Mouse (Mus musculus): ENCODE measurements around the gene Sprr2h. TPM values are rescaled to one million over a fixed set of nuclear protein-coding genes. Genes with fewer than 3 reads are reported as not detected.

Gene Sprr2h
- total and polyA plus RNA-seq, 3 experiments: not detected

DNA sequence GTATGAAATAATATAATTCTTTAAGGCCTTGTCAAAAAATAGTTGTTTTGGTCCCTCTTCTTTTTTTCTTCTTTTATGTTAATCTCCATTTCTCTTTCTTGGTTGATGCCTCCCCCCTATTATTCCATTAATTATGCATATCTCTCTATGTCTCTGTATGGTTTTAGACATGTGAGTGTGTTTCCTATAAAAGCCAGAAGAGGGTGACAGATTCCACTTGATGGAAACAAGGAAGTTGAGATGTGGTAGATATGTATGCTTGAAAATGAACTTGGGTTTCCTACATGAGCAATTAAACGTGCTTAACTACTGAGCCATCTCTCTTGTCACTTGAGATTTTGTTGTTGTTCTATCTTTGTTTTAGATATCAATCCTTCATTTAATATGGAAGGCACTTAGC is 8.8 kb downstream of the Sprr2h start:
- peak; percentile 4 for DNase-seq (ENCODE audit: low read depth, low spot score)
- Histone ChIP-seq H3K27me3 (ENCODE audit: control insufficient read depth in 1 of 2, insufficient read depth in 2 of 2, low read length in 2 of 2) (no peaks in the 10 kb centered on the region), H3K36me3 (ENCODE audit: control insufficient read depth in 1 of 2, insufficient read depth in 2 of 2, low read length in 2 of 2) (no peaks in the 10 kb centered on the region), H3K4me3 (ENCODE audit: control insufficient read depth in 1 of 2, insufficient read depth in 1 of 2, low read depth in 2 of 2, low read length in 2 of 2) (no peak overlapping the region), H3K9me3 (replicated peaks; ENCODE audit: insufficient read depth, low read length) (no peaks in the 10 kb centered on the region; the same call in 1 of the 2 replicates), H3K79me2 (ENCODE audit: control insufficient read depth, insufficient read depth, low read length, poor library complexity) (no peaks in the 10 kb centered on the region), H3K27ac (ENCODE audit: control insufficient read depth, low read depth, low read length) (no peak overlapping the region), H3K9ac (ENCODE audit: control insufficient read depth, low read depth, low read length, poor library complexity, severe bottlenecking) (no peak overlapping the region), H3K4me1 (ENCODE audit: control insufficient read depth in 1 of 2, insufficient read depth in 2 of 2, low read length in 2 of 2) (no peaks in the 10 kb centered on the region)
- no peak for TF ChIP-seq UBTF (IDR thresholded peaks at IDR 0.05; ENCODE audit: borderline replicate concordance, insufficient read depth, low read depth, low read length)
- TF ChIP-seq RAD21 (IDR thresholded peaks at IDR 0.05; ENCODE audit: low read depth, low read length): peak; percentile 30
- peak in 1 of 3 experiments; percentile 16; a peak in 1 of 6 replicates for TF ChIP-seq CTCF (IDR thresholded peaks at IDR 0.05 in 2 of 3, conservative IDR thresholded peaks at IDR 0.05 in 1 of 3; ENCODE audit: control insufficient read depth in 1 of 3, insufficient read depth in 1 of 3, low read depth in 2 of 3, low read length in 3 of 3, poor library complexity in 1 of 3, severe bottlenecking in 1 of 3)
- peak; percentile 20; the same call in 1 of the 2 replicates for TF ChIP-seq SMC3 (IDR thresholded peaks at IDR 0.05; ENCODE audit: low read depth, low read length)

DNA sequence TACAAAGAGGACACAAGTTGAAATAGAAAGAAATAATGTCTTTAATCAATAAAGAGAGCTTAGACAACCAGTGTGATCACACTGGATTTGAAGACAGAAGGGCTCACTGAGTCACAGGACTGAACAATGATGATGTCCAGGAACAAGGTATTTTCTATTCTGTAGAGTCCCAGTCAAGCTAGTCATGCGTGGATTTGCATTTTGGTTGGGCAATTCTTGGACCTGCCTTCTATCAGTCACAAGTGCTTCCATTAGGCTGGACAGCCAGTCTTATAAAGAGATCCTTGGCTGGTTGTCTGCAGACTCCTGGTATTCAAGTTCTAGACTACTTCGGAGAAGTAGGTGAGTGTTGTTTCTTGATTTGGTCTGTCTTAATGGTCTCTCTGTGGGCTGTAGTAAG is 22.2 kb downstream of the Sprr2h start, which contains the start of gene Sprr2i:
Gene Sprr2i, plus strand, starts transcription at position 301 of the 400 bp plus-strand sequence.
- Histone ChIP-seq H3K9me3 (replicated peaks; ENCODE audit: insufficient read depth, low read length) (no peaks in the 10 kb centered on the region), H3K4me3 (ENCODE audit: control insufficient read depth in 1 of 2, insufficient read depth in 1 of 2, low read depth in 2 of 2, low read length in 2 of 2) (no peak within 1 kb of the TSS)

DNA sequence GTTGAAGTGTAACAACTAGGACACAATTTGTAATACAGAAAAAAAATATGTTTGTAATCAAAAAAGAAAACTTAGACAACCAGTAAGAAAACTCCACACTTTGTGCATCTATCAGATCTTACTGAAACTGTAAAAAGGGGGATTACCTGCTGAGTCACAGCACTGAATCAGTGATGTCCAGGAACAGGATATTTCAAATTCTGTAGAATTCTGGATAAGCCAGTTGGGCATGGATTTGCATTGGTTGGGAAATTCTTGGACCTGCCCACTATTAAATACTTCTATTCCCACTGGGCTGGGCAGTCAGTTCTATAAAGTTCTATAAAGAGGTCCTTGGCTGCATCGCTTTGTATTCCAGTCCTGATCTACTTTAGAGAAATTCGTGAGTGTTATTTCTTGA is 32.3 kb downstream of the Sprr2h start, which contains the start of gene Sprr2j-ps:
Gene Sprr2j-ps, plus strand, starts transcription at position 301 of the 400 bp plus-strand sequence.
- Histone ChIP-seq H3K4me1 (ENCODE audit: control insufficient read depth in 1 of 2, insufficient read depth in 2 of 2, low read length in 2 of 2) (no peaks in the 10 kb centered on the region), H3K27me3 (ENCODE audit: control insufficient read depth in 1 of 2, insufficient read depth in 2 of 2, low read length in 2 of 2) (no peaks in the 10 kb centered on the region), H3K9ac (ENCODE audit: control insufficient read depth, low read depth, low read length, poor library complexity, severe bottlenecking) (no peak within 1 kb of the TSS), H3K79me2 (ENCODE audit: control insufficient read depth, insufficient read depth, low read length, poor library complexity) (no peaks in the 10 kb centered on the region), H3K27ac (ENCODE audit: control insufficient read depth, low read depth, low read length) (no peak within 1 kb of the TSS), H3K36me3 (ENCODE audit: control insufficient read depth in 1 of 2, insufficient read depth in 2 of 2, low read length in 2 of 2) (no peaks in the 10 kb centered on the region), H3K4me3 (ENCODE audit: control insufficient read depth in 1 of 2, insufficient read depth in 1 of 2, low read depth in 2 of 2, low read length in 2 of 2) (no peak within 1 kb of the TSS), H3K9me3 (replicated peaks; ENCODE audit: insufficient read depth, low read length) (no peaks in the 10 kb centered on the region)
- no peak for DNase-seq (ENCODE audit: low read depth, low spot score)
- TF ChIP-seq POLR2AphosphoS5 (IDR thresholded peaks at IDR 0.05; ENCODE audit: borderline replicate concordance, low read depth, low read length): no peak
- no peak for TF ChIP-seq SIN3A (IDR thresholded peaks at IDR 0.05; ENCODE audit: low read length)
- no peak for TF ChIP-seq POLR2AphosphoS2 (IDR thresholded peaks at IDR 0.05; ENCODE audit: low read length)
- TF ChIP-seq CTCF (IDR thresholded peaks at IDR 0.05 in 2 of 3, conservative IDR thresholded peaks at IDR 0.05 in 1 of 3; ENCODE audit: control insufficient read depth in 1 of 3, insufficient read depth in 1 of 3, low read depth in 2 of 3, low read length in 3 of 3, poor library complexity in 1 of 3, severe bottlenecking in 1 of 3): no peak
- no peak for TF ChIP-seq MAZ (IDR thresholded peaks at IDR 0.05; ENCODE audit: low read depth, low read length)
- no peak for TF ChIP-seq NRF1 (IDR thresholded peaks at IDR 0.05; ENCODE audit: insufficient read depth, low read depth, low read length, poor library complexity, severe bottlenecking)
- no peak for TF ChIP-seq BHLHE40 (IDR thresholded peaks at IDR 0.05; ENCODE audit: borderline replicate concordance, low read depth, low read length)
- TF ChIP-seq SMC3 (IDR thresholded peaks at IDR 0.05; ENCODE audit: low read depth, low read length): no peak
- no peak for TF ChIP-seq UBTF (IDR thresholded peaks at IDR 0.05; ENCODE audit: borderline replicate concordance, insufficient read depth, low read depth, low read length)
- TF ChIP-seq MYB (IDR thresholded peaks at IDR 0.05; ENCODE audit: low read depth, low read length): no peak
- TF ChIP-seq MXI1 (IDR thresholded peaks at IDR 0.05; ENCODE audit: low read depth, low read length): no peak
- no peak for TF ChIP-seq ELF1 (IDR thresholded peaks at IDR 0.05; ENCODE audit: low read depth, low read length)
- no peak for TF ChIP-seq USF1 (IDR thresholded peaks at IDR 0.05; ENCODE audit: low read depth, low read length)
- TF ChIP-seq ZNF384 (IDR thresholded peaks at IDR 0.05; ENCODE audit: low read depth, low read length): no peak
- no peak for TF ChIP-seq ZC3H11A (IDR thresholded peaks at IDR 0.05; ENCODE audit: low read depth, low read length)
- TF ChIP-seq HCFC1 (IDR thresholded peaks at IDR 0.05; ENCODE audit: low read depth, low read length): no peak

More for the DNA sequence above, 22.2 kb downstream of the Sprr2h start, which contains the start of gene Sprr2i:
- no peaks in the 10 kb centered on the region for H3K36me3 ChIP-seq (ENCODE audit: control insufficient read depth in 1 of 2, insufficient read depth in 2 of 2, low read length in 2 of 2)
- H3K27ac ChIP-seq (ENCODE audit: control insufficient read depth, low read depth, low read length): no peak within 1 kb of the TSS
- no peaks in the 10 kb centered on the region for H3K4me1 ChIP-seq (ENCODE audit: control insufficient read depth in 1 of 2, insufficient read depth in 2 of 2, low read length in 2 of 2)
- H3K79me2 ChIP-seq (ENCODE audit: control insufficient read depth, insufficient read depth, low read length, poor library complexity): no peaks in the 10 kb centered on the region
- no peak within 1 kb of the TSS for H3K9ac ChIP-seq (ENCODE audit: control insufficient read depth, low read depth, low read length, poor library complexity, severe bottlenecking)
- no peak for DNase-seq (ENCODE audit: low read depth, low spot score)
- no peak for TF ChIP-seq ZNF384 (IDR thresholded peaks at IDR 0.05; ENCODE audit: low read depth, low read length)
- TF ChIP-seq JUND (IDR thresholded peaks at IDR 0.05; ENCODE audit: low read depth, low read length): no peak
- no peak for TF ChIP-seq GATA1 (IDR thresholded peaks at IDR 0.05; ENCODE audit: low read depth, low read length)
- TF ChIP-seq MYB (IDR thresholded peaks at IDR 0.05; ENCODE audit: low read depth, low read length): no peak
- no peak for TF ChIP-seq SIN3A (IDR thresholded peaks at IDR 0.05; ENCODE audit: low read length)
- TF ChIP-seq POLR2A (IDR thresholded peaks at IDR 0.05; ENCODE audit: control insufficient read depth in 1 of 2, insufficient read depth in 1 of 2, low read depth in 1 of 2, low read length in 2 of 2, poor library complexity in 1 of 2): no peak
- no peak for TF ChIP-seq ZMIZ1 (IDR thresholded peaks at IDR 0.05; ENCODE audit: low read depth, low read length)
- no peak for TF ChIP-seq MEF2A (IDR thresholded peaks at IDR 0.05; ENCODE audit: extremely low read depth, insufficient replicate concordance, low read depth, low read length, poor library complexity, severe bottlenecking)
- H3K27me3 ChIP-seq (ENCODE audit: control insufficient read depth in 1 of 2, insufficient read depth in 2 of 2, low read length in 2 of 2): no peaks in the 10 kb centered on the region

Data from MEL (cell line).